Mouse (Mus musculus) liver, adult 2 months (tissue): ENCODE results near the gene Vmn2r27. TPM values are rescaled to one million over a fixed set of nuclear protein-coding genes. Genes with fewer than 3 reads are reported as not detected.

Source experiments
- DNase-seq: peaks from one replicate; pipeline ENCODE4 v3.0.0-alpha.2; 2011; ENCODE audit warnings: low read depth, low spot score; ENCODE audit errors: extremely low read depth
- H3K27ac ChIP-seq: fragments of 200-500 bp; replicated peaks from 2 replicates; pipeline ENCODE4 v1.5.1; 2012; ENCODE audit warnings: low read depth, mild to moderate bottlenecking, control low read depth, inconsistent platforms, low read length; ENCODE audit not compliant: insufficient read depth
- H3K27me3 ChIP-seq: fragments of 200-500 bp; 2 replicates; pipeline ENCODE4 v1.6.1; 2012; ENCODE audit warnings: mild to moderate bottlenecking, moderate library complexity, low read length, inconsistent platforms; ENCODE audit not compliant: control insufficient read depth, insufficient read depth
- H3K36me3 ChIP-seq: fragments of 200-500 bp; 2 replicates; pipeline ENCODE4 v1.6.1; 2012; ENCODE audit warnings: low read length, inconsistent platforms; ENCODE audit not compliant: control insufficient read depth, insufficient read depth
- H3K4me1 ChIP-seq: fragments of 200-500 bp; 2 replicates; pipeline ENCODE4 v1.6.1; 2011; ENCODE audit warnings: low read length; ENCODE audit not compliant: control insufficient read depth, insufficient read depth
- H3K4me3 ChIP-seq: fragments of 200-500 bp; 2 replicates; pipeline ENCODE4 v1.5.1; 2011; ENCODE audit warnings: low read depth, mild to moderate bottlenecking, control low read depth, low read length, moderate library complexity; ENCODE audit not compliant: insufficient read depth
- H3K79me2 ChIP-seq: fragments of 200-500 bp; 2 replicates; pipeline ENCODE4 v1.6.1; 2012; ENCODE audit warnings: inconsistent platforms, mild to moderate bottlenecking, low read length, moderate library complexity; ENCODE audit not compliant: control insufficient read depth, insufficient read depth
- H3K9ac ChIP-seq: fragments of 200-500 bp; 2 replicates; pipeline ENCODE4 v1.6.1; 2012; ENCODE audit warnings: low read depth, mild to moderate bottlenecking, control low read depth, inconsistent platforms, low read length
- CTCF ChIP-seq: fragments of 200-500 bp; IDR thresholded peaks from 2 replicates; pipeline ENCODE4 v1.5.1; 2011; ENCODE audit warnings: low read depth, low read length, control low read depth
- POLR2A ChIP-seq: fragments of 200-500 bp; IDR thresholded peaks from 2 replicates; pipeline ENCODE4 v1.6.1; 2011; ENCODE audit warnings: low read length, control low read depth; ENCODE audit not compliant: insufficient read depth; ENCODE audit errors: extremely low read depth
- WGBS: fragments of 180-500 bp; shearing (Covaris S2); methylation state at CpG from one replicate; pipeline ENCODE4 v1.1.7; 2018; 5-methylcytosine and 5-hydroxymethylcytosine counted together
- polyA plus RNA-seq: library from polyadenylated mRNA; depleted of rRNA; stranded (reverse); fragments of >200 nt; gene quantifications from 2 replicates; pipeline ENCODE4 v1.2.3, GENCODE M21; 2012; rRNA removed
- total RNA-seq: library from RNA; depleted of rRNA; stranded (reverse); fragments of >200 nt; gene quantifications from 2 replicates; pipeline ENCODE4 v1.2.3, GENCODE M21; 2014; rRNA removed

The Vmn2r27 gene
- total and polyA plus RNA-seq, 2 experiments: not detected

DNA sequence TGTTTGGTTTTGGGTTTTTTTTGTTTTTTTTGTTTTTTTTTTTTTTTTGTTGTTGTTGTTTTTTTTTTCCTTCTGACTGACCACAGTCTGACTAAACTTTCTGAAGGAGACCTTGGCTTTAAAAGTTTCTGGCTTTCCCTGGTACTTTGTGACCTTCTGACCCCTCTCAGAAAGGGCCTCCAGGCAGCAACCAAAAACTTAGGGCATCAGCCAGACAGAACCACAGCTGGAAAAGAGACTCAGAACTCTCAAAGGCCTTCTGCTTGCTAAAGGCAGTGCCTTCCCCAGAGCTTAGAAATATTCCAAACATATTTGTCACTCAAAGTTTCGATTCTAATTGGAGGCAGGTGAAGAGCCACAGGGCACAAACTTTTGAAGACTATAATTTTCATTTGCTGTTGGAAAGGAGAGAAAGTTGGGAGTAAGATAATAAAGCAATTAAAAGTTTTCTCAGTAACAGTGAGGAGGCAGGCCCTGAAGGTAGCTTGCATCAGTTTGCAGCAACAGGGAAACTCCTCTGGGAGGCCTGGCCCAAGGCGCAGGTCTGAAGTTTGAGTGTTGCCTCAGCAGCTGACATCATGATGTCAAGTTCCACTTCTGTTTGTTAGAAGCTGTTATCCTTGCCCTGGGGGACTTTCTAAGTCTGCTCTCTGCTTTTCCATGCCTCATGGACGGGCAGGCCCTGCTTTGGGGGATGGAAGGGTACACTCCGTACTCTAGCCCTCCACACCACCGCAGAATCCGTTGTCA lies 24.2 kb upstream of the Vmn2r27 start:
- no peak for TF ChIP-seq CTCF
- no peak for TF ChIP-seq POLR2A
- H3K9ac ChIP-seq: no peak overlapping the region
- no peaks in the 10 kb centered on the region for H3K27me3 ChIP-seq
- H3K79me2 ChIP-seq: no peaks in the 10 kb centered on the region
- no peak overlapping the region for H3K4me3 ChIP-seq
- H3K4me1 ChIP-seq: no peaks in the 10 kb centered on the region
- DNase-seq: no peak
- WGBS: 83% methylated on average over 6 of the region's 6 CpGs
- H3K36me3 ChIP-seq: no peaks in the 10 kb centered on the region
- no peak overlapping the region for H3K27ac ChIP-seq

DNA sequence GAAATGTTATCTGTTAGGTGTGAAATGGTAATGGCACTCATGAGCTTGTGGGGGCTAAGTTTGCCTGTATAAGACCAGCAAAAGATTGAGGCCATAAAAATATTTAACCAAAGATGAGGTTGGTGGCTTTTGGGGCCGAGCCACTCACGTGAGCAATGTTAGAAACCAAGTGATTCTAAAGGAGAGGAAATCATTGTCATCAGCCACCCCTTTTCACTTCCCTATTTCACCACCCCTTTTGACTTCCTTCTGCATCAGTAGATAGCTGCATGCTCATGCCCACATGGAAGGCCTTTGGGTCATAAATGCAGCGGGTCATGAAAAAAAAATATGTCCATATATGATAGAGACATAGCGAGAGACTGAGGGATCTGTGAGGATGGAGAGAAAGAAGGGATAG lies 29.5 kb downstream of the Vmn2r27 start:
- 66% methylated on average over 4 of the region's 4 CpGs for whole genome bisulfite sequencing
- H3K79me2 ChIP-seq: no peaks in the 10 kb centered on the region
- no peak for TF ChIP-seq CTCF
- TF ChIP-seq POLR2A: no peak

DNA sequence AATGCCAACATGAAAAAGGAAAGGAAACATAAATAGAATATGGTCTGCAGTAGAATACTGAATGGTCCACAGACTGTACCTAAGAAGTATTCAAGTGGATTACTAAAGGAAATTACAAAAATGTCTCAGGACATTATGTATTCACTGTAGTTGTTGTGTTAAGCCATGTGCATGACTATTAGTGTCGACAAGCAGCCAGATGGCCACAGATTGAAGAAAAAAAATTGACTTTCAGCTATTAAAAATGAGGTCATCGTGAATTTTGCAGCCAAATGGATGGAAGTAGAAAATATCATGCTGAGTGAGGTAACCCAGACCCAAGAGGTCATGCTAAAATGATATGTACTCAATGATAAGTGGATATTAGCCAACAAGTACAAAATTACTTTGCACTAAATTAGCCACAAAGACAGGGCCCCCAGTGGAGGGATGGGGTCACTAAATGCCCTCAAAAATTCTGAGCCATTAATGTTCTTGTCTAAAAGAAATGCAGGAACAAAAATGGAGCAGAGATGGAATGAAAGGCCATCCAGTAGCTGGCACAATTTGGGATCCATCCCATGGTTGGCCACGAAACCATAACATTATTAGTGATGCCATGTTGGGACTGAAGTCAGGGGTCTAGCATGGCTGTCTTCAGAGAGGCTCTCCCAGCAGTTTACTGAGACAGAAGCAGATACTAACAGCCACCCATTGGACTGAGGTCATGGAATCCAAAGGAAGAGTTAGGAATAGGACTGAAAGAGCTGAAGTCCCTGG lies 63.0 kb downstream of the Vmn2r27 start:
- Histone ChIP-seq H3K27ac (no peak overlapping the region), H3K36me3 (no peaks in the 10 kb centered on the region), H3K4me1 (no peaks in the 10 kb centered on the region), H3K9ac (no peak overlapping the region), H3K4me3 (no peak overlapping the region), H3K79me2 (no peaks in the 10 kb centered on the region), H3K27me3 (no peaks in the 10 kb centered on the region)
- DNase-seq: no peak
- WGBS: 68% methylated on average over 3 of the region's 3 CpGs
- TF ChIP-seq CTCF: no peak
- TF ChIP-seq POLR2A: no peak

More for the DNA sequence above, 29.5 kb downstream of the Vmn2r27 start:
- Histone ChIP-seq H3K4me1 (no peaks in the 10 kb centered on the region), H3K27ac (no peak overlapping the region), H3K9ac (no peak overlapping the region), H3K27me3 (no peaks in the 10 kb centered on the region), H3K4me3 (no peak overlapping the region), H3K36me3 (no peaks in the 10 kb centered on the region)
- DNase-seq: peak; percentile 3

DNA sequence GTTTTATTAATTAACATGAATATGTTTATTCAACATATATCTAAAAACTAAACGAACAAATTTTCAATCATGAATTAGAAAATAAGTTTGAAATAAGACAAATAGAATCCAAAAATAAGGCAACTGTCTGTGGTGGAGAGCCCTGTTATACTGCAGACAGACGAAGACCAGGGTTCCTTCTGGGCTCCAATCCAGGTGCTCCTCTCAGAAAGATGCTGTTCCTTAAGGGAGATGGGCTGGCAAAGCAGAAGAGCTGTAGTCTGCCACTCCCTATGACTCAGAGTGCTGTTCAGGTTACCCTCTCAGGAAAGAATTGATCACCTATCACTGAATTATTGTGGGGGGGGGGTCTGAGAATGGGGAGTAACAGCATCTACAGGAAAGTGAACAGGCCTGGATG lies 65.1 kb downstream of the Vmn2r27 start:
- Histone ChIP-seq H3K36me3 (no peaks in the 10 kb centered on the region), H3K27ac (no peak overlapping the region), H3K27me3 (no peaks in the 10 kb centered on the region), H3K4me1 (no peaks in the 10 kb centered on the region), H3K79me2 (no peaks in the 10 kb centered on the region), H3K9ac (no peak overlapping the region), H3K4me3 (no peak overlapping the region)
- 70% methylated on average over 2 of the region's 2 CpGs for WGBS
- TF ChIP-seq CTCF (no peak), POLR2A (no peak)
- DNase-seq: no peak

DNA sequence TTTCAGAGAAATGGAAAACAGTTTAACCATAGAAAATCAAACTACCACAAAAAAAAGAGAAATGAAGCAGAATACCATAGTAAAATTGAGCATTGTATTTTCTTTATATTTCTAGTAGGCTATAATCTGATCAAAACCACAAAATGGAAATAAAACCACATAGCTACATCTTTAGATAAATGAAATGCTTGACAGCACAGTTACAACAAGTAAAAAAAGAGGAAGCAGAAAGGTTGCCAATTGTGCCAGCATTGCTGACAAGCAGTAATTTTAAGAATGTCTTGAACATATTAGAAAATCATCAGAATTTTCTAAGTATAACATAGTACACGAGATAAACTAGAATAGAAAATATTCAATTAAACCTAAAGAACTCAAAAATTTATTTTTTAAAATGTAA lies 81.8 kb downstream of the Vmn2r27 start:
- no peak overlapping the region for H3K9ac ChIP-seq
- H3K4me1 ChIP-seq: no peaks in the 10 kb centered on the region
- H3K79me2 ChIP-seq: no peaks in the 10 kb centered on the region
- H3K36me3 ChIP-seq: no peaks in the 10 kb centered on the region
- H3K4me3 ChIP-seq: no peak overlapping the region
- no peaks in the 10 kb centered on the region for H3K27me3 ChIP-seq
- TF ChIP-seq POLR2A (no peak), CTCF (no peak)
- 13% methylated on average over 1 of the region's 1 CpGs for WGBS
- no peak overlapping the region for H3K27ac ChIP-seq
- DNase-seq: no peak

Other genes starting within 250 kb of the Vmn2r27 start
- not detected in 2 replicates for gene Vmn2r26, start 207.3 kb downstream of the Vmn2r27 start, total RNA-seq
- not detected in 2 replicates for gene Vmn2r26, start 207.3 kb downstream of the Vmn2r27 start, polyA plus RNA-seq
- 6.4 and 15.7 TPM in 2 replicates for gene Cd163, start 72.8 kb upstream of the Vmn2r27 start, total RNA-seq
- 1.1 TPM in 2 replicates for gene Cd163, start 72.8 kb upstream of the Vmn2r27 start, polyA plus RNA-seq
- gene Pex5, start 183.2 kb upstream of the Vmn2r27 start, total RNA-seq: 73.7 and 88.4 TPM in 2 replicates
- gene Pex5, start 183.2 kb upstream of the Vmn2r27 start, polyA plus RNA-seq: 79.3 and 86.3 TPM in 2 replicates
- 1.6 and 2.7 TPM in 2 replicates for gene Clstn3, start 232.9 kb upstream of the Vmn2r27 start, total RNA-seq
- 4.1 and 4.4 TPM in 2 replicates for gene Clstn3, start 232.9 kb upstream of the Vmn2r27 start, polyA plus RNA-seq